Mouse (Mus musculus): ENCODE measurements around the gene Gab2.

GRCm38 (mm10) chr7:97324342-97324741, 243.0 kb downstream of the Gab2 start:
- no peak for TF ChIP-seq EP300 (IDR thresholded peaks at IDR 0.05; ENCODE audit: low read length)
- TF ChIP-seq E2F4 (IDR thresholded peaks at IDR 0.05; ENCODE audit: insufficient replicate concordance, low read depth, low read length), result no peak
- no peak for TF ChIP-seq TBP (conservative IDR thresholded peaks at IDR 0.05; ENCODE audit: low read depth, low read length)
- no peak for TF ChIP-seq CTCF (conservative IDR thresholded peaks at IDR 0.05 in 1 of 2, IDR thresholded peaks at IDR 0.05 in 1 of 2; ENCODE audit: low read depth in 2 of 2, low read length in 2 of 2)
